Comparison of ENCODE assay signal across 18 mouse cellular contexts in genomic region chr8:88820275-88820850, GRCm38 (mm10).
"Had no signal": no experiment of that assay in that cellular context is flagged by ENCODE, and none has a peak within 500 bp of the region (broad histone marks: within the 10 kb centered on the region; RNA-seq: fewer than 3 reads in every experiment).

No protein-coding gene starts in this region.

- DNase-seq: gastrocnemius, adult 2 months; gastrocnemius, postnatal 25 days; heart, adult 2 months; heart, postnatal 4 days; kidney, adult 18-20 months; kidney, adult 8-10 months; kidney, postnatal 10 days; kidney, postnatal 36 days; layer of hippocampus, adult 9-11 months; layer of hippocampus, postnatal 36 days; left cerebral cortex, postnatal 4 days had no signal

- H3K27me3 ChIP-seq: intestine, embryonic 15.5 days; liver, embryonic 12.5 days had no signal

- H3K36me3 ChIP-seq: heart, embryonic 12.5 days; hindbrain, embryonic 10.5 days; hindbrain, embryonic 12.5 days; intestine, embryonic 15.5 days; limb, embryonic 13.5 days; limb, embryonic 15.5 days; liver, embryonic 12.5 days had no signal

- H3K4me3 ChIP-seq: gastrocnemius, adult 2 months; heart, adult 2 months; heart, embryonic 12.5 days; hindbrain, embryonic 10.5 days; hindbrain, embryonic 12.5 days; intestine, embryonic 15.5 days; limb, embryonic 13.5 days; limb, embryonic 15.5 days; liver, embryonic 12.5 days had no signal
